Mouse (Mus musculus) right cerebral cortex, postnatal 14 days (tissue): ENCODE results near the gene Wdr93.
"Not testable (repeated sequence)": the region's sequence is repeated elsewhere in the genome, so short reads cannot be mapped to it uniquely, and the experiment has no call there.

Experiments
- DNase-seq: peaks from one replicate; pipeline ENCODE4 v3.0.0; 2022

Gene Wdr93

GRCm38 (mm10) chr7:79756334-79756733 lies 13.4 kb downstream of the Wdr93 start:
- no peak for DNase-seq

- no peak for DNase-seq
Measured at GRCm38 (mm10) chr7:79758176-79758575, 15.2 kb downstream of the Wdr93 start.

GRCm38 (mm10) chr7:79759766-79760165 lies 16.8 kb downstream of the Wdr93 start:
- no peak for DNase-seq

DNA sequence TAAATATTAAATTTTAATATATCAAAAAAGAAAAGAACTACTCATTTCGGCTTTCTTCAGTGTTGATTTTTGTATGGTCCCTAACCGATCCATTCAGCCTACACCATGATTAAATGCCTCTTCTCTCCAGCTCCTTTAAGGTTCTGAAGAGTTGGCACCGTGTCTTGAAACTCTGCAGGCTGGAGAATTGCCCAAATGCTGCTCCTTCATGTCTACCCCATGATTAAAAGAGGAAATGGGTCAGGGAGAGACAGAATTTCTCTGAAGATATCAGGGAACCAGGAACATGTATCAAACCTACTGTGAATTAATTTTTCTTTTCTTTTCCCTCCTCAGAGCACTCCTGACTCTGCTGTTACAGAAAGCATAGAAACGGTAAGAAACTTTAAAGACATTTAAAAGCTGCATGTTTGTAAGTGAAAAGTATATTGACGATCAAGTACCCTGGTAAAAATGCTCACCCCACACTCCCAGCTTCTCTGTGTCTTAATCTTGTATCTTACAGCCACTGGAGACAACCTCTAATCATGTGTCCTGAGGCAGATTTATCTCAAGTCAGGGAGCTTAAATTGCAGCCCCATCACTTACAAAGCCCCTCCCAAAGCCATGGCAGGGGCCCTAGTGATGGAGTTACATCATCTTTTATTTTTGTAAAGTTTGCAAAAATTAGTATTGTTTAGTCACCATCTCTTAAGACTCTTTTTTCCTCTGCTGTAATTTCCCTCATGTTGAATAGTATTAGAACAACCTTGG lies 18.3 kb downstream of the Wdr93 start:
- DNase-seq = no peak

- DNase-seq = no peak
Measured at GRCm38 (mm10) chr7:79762106-79762505, 19.1 kb downstream of the Wdr93 start.

DNA sequence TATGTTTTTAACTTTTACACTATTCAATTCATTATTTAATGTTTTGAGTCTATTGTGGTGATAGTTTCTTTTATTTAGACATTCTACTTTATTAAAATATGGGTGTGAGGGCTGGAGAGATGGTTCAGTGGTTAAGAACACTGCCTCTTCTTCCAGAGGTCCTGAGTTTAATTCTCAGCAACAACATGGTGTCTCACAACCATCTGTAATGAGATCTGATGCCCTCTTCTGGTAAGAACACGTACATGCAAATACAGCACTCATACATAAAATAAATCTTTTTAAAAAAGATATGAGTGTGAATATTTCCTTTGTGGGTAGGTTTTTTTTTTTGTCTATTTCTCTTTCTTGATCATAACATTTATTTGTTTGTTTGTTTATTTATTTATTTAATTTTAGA lies 23.0 kb downstream of the Wdr93 start:
- no peak for DNase-seq

DNA sequence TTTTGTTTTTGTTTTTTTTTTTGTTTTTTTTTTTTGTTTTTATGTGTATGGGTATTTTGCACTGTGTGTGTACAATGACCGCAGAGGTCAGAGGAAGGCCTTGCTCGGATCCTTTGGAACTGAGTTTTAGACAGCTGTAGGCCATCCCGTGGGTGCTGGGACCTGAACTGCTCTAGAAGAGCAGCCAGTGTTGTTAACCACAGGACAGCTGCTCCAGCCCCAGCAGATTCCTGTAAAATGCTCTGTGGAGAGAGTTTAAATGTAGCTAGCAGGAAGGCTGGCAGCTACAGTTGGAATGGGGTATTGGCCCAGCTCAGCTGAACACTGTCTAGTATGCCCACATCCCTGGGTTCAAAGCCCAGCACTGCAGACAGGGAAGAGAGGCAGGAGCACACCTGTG lies 26.7 kb downstream of the Wdr93 start:
- no peak for DNase-seq

DNA sequence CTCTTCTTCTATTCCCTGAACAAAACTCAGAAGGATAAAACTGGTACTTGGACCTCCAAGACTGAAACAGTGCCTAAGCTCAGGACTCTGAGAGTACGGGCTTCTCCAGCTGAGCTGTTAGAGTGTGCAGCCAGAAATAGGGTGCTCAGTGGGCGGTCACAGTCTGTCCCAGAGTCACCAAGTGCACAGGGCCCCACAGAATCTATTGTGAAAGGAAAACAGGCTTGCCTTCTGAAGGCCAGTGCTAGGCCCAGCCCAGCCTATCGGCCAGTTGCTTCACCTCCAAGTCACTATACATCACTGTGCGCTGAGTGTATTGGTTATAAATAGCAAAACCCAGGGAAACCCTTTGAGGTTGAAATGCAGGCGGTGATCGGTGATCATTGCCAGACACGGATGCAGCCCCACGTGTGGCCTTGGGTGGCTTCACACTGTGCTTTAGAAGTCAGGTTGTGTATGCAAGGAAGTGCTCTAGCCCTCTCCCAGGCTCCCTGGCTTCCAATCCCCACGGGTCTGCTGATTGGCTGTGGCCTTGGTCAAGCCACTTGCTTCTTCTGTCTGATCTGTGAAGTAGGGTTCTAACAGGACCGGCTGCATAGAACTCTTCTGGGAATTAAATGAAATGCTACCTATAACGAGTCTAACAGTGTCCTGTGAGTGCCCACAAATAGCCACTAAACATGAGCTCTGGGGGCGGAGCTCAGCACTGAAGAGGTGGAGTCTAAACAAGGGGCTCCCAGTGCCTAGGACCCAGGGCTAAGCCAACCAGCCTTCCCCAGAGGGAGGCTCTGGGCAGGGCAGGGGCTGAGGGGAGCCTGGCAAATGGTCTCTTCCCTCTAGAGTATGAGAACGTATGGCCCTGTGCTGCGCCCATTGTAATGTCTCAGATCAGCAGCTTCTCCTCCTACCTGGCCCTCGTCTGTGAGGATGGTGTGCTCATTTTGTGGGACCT lies 28.9 kb downstream of the Wdr93 start:
- no peak for DNase-seq

GRCm38 (mm10) chr7:79780647-79781626 lies 38.0 kb downstream of the Wdr93 start:
- peak; percentile 77 for DNase-seq

GRCm38 (mm10) chr7:79781826-79782515 lies 39.0 kb downstream of the Wdr93 start:
- DNase-seq = no peak

DNA sequence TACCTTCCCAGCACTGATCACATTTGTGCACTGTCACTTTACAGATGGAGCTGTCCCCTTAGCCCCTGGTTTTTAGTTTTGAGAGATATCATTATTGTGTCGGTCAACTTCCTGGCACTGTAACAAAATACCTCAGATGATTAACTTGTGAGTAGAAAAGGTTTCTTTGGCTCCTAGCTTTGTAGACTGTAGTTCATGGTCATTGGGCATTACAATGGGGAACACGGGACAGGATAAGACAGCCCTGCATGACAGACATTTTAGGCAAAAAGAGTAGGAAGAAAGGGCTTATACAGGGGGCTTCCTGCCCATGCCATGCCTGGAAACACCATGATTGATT lies 39.5 kb downstream of the Wdr93 start:
- DNase-seq = no peak

DNA sequence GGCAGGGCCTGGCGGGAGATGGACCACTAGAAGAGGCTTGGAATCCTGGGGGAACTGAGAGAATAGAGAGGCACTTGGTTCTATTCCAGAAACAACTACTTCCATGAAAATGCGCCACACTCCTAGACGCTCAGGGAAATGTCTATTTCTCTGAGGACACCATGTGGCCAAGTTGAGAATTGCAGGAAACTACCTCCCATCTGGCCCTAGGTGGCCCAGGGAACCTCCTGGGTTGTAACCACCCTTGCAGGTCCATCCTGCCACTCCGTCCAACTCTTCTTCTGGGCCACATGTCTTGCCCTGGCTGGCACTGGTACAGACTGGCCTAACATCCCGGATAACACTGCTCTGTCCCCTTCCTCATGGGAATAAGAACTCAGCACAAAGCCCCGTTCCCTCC lies 43.3 kb downstream of the Wdr93 start:
- peak; percentile 66 for DNase-seq

DNA sequence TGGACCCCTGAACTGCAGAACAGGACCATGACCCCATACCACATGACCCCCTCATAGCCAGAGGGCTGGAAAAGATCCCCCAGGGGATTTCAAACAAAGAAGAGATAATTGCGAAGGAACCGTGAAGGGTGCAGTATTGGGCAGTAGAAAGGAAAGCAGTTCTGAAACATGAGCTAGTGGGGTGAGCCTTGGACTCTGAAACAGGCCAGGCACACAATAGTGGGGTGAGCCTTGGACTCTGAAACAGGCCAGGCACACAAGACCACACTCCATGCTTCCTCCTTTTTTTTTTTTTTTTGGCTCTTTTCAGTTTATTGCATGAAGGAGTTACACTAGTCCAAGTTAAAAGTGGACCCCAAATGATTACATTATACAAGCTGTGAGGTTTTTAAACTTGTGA lies 46.8 kb downstream of the Wdr93 start:
- DNase-seq = not testable (repeated sequence)

DNA sequence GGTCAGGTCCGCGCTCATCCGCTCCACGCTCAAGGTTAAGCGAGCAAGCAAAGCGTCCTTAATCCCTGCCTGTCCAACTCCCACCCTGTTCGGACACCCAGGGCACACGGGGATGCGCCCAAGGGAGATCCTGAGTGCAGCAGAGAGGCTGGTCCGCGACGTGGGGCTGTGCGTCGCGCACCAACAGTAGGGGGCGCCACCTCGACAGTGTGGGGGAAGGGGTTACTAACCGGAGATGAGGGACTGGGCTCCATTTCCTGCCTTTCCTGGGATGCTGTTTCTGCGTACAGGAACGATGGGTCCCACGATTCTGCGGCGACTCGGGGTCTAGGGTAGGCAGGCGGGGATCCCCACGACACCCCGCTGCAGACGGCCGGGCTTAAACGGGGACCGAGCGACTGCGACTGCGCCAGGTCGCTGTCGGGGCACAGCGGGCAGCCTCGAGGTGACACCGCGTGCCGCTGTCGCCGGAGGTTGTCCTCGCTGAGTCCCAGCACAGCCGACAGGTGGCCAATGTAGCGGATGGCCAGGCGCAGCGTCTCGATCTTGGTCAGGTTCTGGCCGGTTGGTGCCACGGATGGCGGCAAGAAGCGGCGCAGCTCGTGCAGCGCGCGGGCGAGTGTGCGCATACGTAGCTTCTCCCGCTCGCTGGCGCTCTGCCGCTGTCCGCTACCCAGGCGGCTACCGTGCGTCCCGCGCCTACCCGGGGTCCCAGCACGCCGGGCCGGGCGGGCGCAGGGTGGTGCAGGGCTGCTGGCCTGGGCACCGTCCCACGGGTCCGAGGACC lies 49.9 kb downstream of the Wdr93 start:
- peak; percentile 45 for DNase-seq

DNA sequence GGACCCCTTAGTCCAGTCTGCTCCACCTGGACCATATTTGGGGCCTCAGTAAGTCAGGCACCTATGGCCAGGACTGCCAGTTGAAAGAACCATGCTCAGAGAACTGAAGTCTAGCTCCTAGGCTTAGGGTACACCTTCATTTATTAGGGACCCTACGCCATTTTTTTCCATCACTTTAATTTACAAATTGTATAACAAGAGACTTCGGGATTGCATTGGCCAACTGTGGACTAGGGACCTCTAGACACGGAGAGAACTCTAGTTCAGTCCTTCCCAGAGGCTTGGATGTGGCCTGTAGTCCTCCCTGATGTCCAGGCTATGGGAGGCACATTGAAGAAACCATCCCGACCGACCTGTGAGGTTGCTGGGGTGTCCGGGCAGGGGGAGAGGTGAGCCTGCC lies 50.7 kb downstream of the Wdr93 start, which contains the start of gene Mesp1:
Gene Mesp1 (minus strand): TSS at position 101 of the 400 bp plus-strand sequence.
- DNase-seq = no peak

DNA sequence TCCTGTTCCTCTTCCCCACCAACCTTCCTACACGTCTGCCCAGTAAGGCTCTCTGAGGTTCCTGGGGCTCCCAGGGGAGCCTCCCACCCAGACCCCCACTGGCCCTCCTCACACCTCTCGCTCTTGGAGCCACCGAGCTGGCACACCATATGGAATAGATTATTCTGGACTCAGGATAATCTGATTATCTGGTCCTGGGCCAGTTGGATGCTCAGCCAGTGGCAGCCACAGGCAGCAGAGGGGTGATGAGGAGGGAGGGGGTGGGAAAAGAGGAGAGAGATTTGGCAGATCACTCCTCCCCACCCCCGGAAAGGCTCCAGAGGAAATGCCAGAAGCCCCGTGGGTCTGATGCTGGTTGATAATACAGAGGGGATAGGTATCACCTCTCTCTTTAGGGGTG lies 55.6 kb downstream of the Wdr93 start:
- no peak for DNase-seq

- peak; percentile 77 for DNase-seq
Measured at GRCm38 (mm10) chr7:79799048-79799447, 56.1 kb downstream of the Wdr93 start.

DNA sequence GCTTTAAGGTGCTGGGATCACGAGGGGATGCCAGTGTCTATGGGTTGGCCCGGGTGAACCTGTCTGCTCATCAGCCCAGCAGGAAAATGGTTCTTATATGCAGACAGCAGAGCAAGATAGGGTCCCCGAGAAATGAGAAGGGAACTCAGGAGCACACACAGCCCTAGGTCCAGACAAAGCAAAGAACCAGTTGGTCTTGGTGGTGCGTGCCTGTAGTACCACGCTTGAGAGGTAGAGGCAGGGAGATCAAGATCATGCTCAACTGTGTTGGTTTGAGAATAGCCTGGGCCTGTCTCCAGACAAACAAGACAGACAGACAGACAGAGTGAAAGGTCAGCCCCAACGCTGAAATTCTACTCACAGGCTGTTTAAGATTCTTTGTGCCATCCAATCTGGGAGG lies 56.5 kb downstream of the Wdr93 start:
- no peak for DNase-seq

GRCm38 (mm10) chr7:79800336-79800735 lies 57.4 kb downstream of the Wdr93 start:
- no peak for DNase-seq

DNA sequence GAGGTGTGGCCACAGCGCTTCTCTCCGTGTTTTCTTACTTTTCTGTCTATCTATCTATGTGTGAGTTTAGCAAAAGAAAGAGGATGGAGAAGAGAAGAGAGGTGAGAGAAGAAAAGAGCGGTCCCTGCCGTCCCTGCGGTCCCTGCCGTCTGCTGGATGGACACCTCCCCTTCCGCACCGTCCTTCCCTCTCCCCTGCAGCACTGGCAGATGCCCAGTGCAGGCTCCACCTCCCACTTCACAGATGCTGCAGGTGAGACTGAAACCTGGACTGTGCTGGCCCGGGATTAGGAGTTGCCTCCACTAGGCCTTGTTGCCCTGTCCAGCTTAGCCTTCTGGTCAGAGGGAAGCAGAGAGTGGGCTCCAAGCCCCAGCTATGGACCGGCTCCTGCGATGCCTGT lies 58.4 kb downstream of the Wdr93 start:
- DNase-seq = no peak

DNA sequence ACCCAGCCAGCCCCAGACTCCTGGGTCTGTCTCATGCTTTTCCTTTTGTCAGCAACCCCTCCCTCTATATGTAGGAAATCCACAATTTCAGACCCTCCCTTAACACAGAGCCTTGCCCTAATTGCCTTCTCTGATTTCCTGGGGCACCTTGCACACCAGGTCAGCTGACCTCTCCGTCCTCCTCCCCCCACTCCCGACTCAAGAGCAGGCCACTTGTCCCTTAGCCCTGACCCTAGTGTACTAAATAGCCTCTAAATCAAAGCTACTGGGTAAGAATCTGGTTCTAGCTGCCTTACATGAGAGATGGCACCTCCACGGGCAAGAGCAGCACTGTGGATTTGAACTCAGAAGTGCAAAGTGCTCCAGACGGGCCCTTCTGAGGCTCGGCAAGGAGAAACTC lies 59.1 kb downstream of the Wdr93 start:
- no peak for DNase-seq
